Mouse (Mus musculus): ENCODE results near the gene M1ap.

Gene M1ap

GRCm38 (mm10) chr6:83068706-83069487 is 122.2 kb downstream of the M1ap start:
- in situ Hi-C loops (cut with MboI, MseI) = no loop called here

- in situ Hi-C loops (cut with MboI, MseI) = no loop called here
Measured at GRCm38 (mm10) chr6:83069488-83070246, 123.0 kb downstream of the M1ap start.

- in situ Hi-C loops (cut with MboI, MseI) = no loop called here
Measured at GRCm38 (mm10) chr6:83070247-83070310, 123.4 kb downstream of the M1ap start, which contains the start of gene Tlx2. Tlx2 (minus strand) TSS chr6:83070293.

GRCm38 (mm10) chr6:83070311-83071219 is 123.9 kb downstream of the M1ap start:
- in situ Hi-C loops (cut with MboI, MseI) = no loop called here

GRCm38 (mm10) chr6:83071220-83071619 is 124.5 kb downstream of the M1ap start:
- in situ Hi-C loops (cut with MboI, MseI) = no loop called here

- in situ Hi-C loops (cut with MboI, MseI) = loop anchor here (5.0 kb wide), 1 partner anchor 42 kb away; the partner anchor contains the start of gene Mogs
Measured at GRCm38 (mm10) chr6:83074979-83075378, 128.3 kb downstream of the M1ap start.

GRCm38 (mm10) chr6:83077630-83078323 is 131.1 kb downstream of the M1ap start, which contains the start of gene Pcgf1:
Pcgf1 (plus strand) TSS chr6:83077869.
- in situ Hi-C loops (cut with MboI, MseI) = loop anchor here (5.0 kb wide), 1 partner anchor 40 kb away; the partner anchor contains the start of gene Mogs

GRCm38 (mm10) chr6:83078324-83078858 is 131.7 kb downstream of the M1ap start:
- in situ Hi-C loops (cut with MboI, MseI) = loop anchor here (5.0 kb wide), 1 partner anchor 39 kb away; the partner anchor contains the start of gene Mogs

Data from T-helper 2 cell (primary cell).